Mouse (Mus musculus) thymus, adult 2 months (tissue): ENCODE data around the gene 1190005I06Rik. TPM values are rescaled to one million over a fixed set of nuclear protein-coding genes. Genes with fewer than 3 reads are reported as not detected.

Experiments
- DNase-seq: peaks from one replicate; pipeline ENCODE4 v3.0.0; 2021
- H3K27ac ChIP-seq: fragments of 200-500 bp; 2 replicates; pipeline ENCODE4 v1.5.1; 2012; ENCODE audit warnings: low read length, control low read depth; ENCODE audit not compliant: control insufficient read depth, insufficient read depth
- H3K27me3 ChIP-seq: fragments of 200-500 bp; 2 replicates; pipeline ENCODE4 v1.6.1; 2012; ENCODE audit warnings: mild to moderate bottlenecking, low read length, moderate library complexity, mixed read lengths; ENCODE audit not compliant: control insufficient read depth, insufficient read depth
- H3K36me3 ChIP-seq: fragments of 200-500 bp; 2 replicates; pipeline ENCODE4 v1.6.1; 2012; ENCODE audit warnings: mild to moderate bottlenecking, low read length, moderate library complexity; ENCODE audit not compliant: control insufficient read depth, insufficient read depth
- H3K4me1 ChIP-seq: fragments of 200-500 bp; replicated peaks from 2 replicates; pipeline ENCODE4 v1.6.1; 2012; ENCODE audit warnings: low read length; ENCODE audit not compliant: control insufficient read depth, insufficient read depth
- H3K4me3 ChIP-seq: fragments of 200-500 bp; 2 replicates; pipeline ENCODE4 v1.5.1; 2012; ENCODE audit warnings: mild to moderate bottlenecking, low read length, control low read depth, moderate library complexity; ENCODE audit not compliant: control insufficient read depth, insufficient read depth
- CTCF ChIP-seq: fragments of 200-500 bp; IDR thresholded peaks from 2 replicates; pipeline ENCODE4 v1.5.1; 2012; ENCODE audit warnings: mild to moderate bottlenecking, control low read depth, low read length, moderate library complexity, borderline replicate concordance; ENCODE audit not compliant: control insufficient read depth, poor library complexity, insufficient read depth; ENCODE audit errors: extremely low read depth
- POLR2A ChIP-seq: fragments of 200-500 bp; IDR thresholded peaks from 2 replicates; pipeline ENCODE4 v1.6.1; 2012; ENCODE audit warnings: mild to moderate bottlenecking, low read length, control low read depth, moderate library complexity; ENCODE audit not compliant: control insufficient read depth, poor library complexity, insufficient read depth; ENCODE audit errors: extremely low read depth
- WGBS: fragments of 180-500 bp; shearing (Covaris S2); methylation state at CpG from one replicate; pipeline ENCODE4 v1.1.7; 2018; 5-methylcytosine and 5-hydroxymethylcytosine counted together
- polyA plus RNA-seq: library from polyadenylated mRNA; depleted of rRNA; stranded (reverse); fragments of >200 nt; gene quantifications from 2 replicates; pipeline ENCODE4 v1.2.3, GENCODE M21; 2012

Gene 1190005I06Rik
- polyA plus RNA-seq, 1 experiment = 5.6 TPM

DNA sequence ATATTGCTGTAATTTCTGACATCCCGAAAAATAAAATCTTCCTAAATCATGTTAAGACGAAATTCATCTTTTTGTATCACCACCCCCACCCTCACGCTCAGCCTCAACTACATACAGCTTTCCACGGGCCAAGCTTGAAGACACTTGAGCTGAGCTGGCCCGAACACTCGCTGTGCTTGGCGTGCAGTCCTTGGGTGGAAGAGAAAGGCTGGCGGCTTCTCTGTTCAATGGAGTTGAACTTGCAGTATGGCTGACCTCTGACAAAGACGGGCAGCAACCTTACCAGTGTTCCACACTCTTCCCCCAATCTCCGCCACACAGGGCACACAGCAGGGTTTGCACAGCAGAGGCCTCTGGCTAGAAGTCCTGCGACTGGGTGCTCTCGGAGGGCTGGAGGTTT is 66.1 kb downstream of the 1190005I06Rik start:
- Histone ChIP-seq H3K27me3 (no peaks in the 10 kb centered on the region), H3K36me3 (peaks cover 40% of the 10 kb centered on the region), H3K4me1 (peaks cover 6% of the 10 kb centered on the region), H3K4me3 (no peak overlapping the region), H3K27ac (no peak overlapping the region)
- 95% methylated on average over 12 of the region's 12 CpGs for WGBS
- DNase-seq = no peak
- no peak for TF ChIP-seq POLR2A
- no peak for TF ChIP-seq CTCF

DNA sequence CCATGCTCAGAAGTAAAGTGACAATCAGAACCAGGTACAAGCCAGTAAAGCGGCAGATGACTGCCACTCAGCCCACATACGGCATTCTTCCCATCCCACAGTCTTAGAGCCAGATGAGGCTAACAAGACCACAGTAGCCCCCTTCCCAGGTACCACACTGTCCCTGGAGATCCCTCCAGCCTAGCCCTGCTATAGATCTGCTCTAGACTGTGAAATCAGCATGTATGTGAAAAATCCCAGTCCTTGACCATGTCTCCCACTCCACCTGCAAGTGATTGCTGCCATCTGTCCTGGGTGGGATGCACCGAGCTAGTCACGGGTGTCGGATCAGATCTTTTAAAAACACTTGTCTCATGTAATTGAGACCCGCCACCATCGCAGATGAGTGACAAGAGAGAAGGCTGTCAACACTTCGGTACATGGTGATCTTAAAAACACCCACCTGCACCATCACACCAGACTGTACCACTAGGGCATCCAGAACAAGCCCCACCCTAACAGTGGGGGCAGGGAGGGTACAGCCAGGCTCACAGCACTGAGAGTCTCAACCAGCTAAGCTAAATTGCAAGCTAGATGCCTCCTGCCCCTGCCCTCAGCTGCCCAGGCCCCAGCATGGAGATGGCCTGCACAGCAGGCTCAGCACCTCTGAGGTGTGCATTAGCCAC is 67.0 kb downstream of the 1190005I06Rik start:
- 96% methylated on average over 8 of the region's 8 CpGs for WGBS

DNA sequence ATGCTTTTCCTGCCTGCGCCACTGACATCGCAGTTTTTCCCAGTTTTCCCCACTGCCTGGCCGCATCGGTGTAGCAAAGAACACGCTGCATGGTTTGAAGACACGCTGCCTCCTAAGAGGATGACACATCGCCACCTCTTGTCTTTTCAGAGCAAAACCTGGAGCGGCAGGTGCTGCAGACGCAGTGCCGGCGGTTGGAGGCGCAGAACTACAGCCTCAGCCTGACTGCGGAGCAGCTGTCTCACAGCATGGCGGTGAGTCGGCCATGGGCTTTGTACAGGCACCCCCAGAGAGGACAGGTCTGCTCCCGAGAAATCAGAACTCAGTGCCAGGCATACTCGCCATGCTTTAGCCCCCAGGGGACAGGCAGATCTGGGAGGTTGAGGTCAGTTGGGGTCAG is 69.6 kb downstream of the 1190005I06Rik start:
- H3K4me1 ChIP-seq = no peaks in the 10 kb centered on the region
- peaks cover 76% of the 10 kb centered on the region for H3K36me3 ChIP-seq
- H3K4me3 ChIP-seq = no peak overlapping the region
- H3K27me3 ChIP-seq = no peaks in the 10 kb centered on the region
- no peak for DNase-seq
- TF ChIP-seq POLR2A (no peak), CTCF (no peak)
- 98% methylated on average over 17 of the region's 17 CpGs for WGBS
- H3K27ac ChIP-seq = no peak overlapping the region

More for the DNA sequence above, 67.0 kb downstream of the 1190005I06Rik start:
- no peaks in the 10 kb centered on the region for H3K4me1 ChIP-seq
- H3K27me3 ChIP-seq = no peaks in the 10 kb centered on the region
- TF ChIP-seq POLR2A = no peak
- TF ChIP-seq CTCF = no peak
- peaks cover 49% of the 10 kb centered on the region for H3K36me3 ChIP-seq
- no peak overlapping the region for H3K4me3 ChIP-seq
- H3K27ac ChIP-seq = no peak overlapping the region
- DNase-seq = no peak

DNA sequence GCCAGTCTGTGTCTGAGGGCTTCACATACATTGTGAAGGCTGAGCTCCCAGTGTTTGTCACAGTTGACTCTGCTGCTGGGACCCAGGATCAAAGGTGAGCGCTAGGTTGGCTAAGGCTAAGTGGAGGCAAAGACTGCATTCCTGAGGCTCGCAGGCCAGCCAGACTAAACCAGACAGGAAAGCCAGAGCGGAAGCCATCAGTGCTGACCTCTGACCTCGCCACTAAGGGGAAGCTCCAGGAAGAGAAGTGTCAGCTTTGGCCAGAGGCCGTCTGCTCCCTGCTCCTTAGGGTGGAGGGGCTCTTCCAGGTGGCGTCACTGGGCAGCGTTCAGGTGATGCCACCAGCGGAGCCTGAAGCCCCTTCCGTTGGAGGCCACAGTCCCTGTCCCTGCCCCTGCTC is 71.6 kb downstream of the 1190005I06Rik start:
- Histone ChIP-seq H3K4me1 (peaks cover 6% of the 10 kb centered on the region), H3K27ac (no peak overlapping the region), H3K36me3 (peaks cover 96% of the 10 kb centered on the region), H3K27me3 (no peaks in the 10 kb centered on the region), H3K4me3 (no peak overlapping the region)
- WGBS = 94% methylated on average over 9 of the region's 9 CpGs
- DNase-seq = no peak
- TF ChIP-seq CTCF (no peak), POLR2A (no peak)

DNA sequence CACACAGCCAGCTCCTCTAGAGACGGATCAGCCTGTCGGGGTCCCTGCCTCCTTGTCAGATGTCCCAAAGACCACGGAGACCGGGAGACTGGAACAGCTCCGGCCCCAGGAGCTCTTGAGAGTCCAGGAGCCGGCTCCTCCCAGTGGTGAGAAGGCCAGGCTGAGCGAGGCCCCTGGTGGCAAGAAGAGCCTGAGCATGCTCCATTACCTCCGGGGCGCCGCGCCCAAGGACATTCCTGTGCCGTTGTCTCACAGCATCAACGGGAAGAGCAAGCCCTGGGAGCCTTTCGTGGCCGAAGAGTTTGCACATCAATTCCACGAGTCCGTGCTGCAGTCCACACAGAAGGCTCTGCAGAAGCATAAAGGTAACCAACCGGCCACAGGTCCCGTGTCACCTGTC is 72.5 kb downstream of the 1190005I06Rik start:
- DNase-seq = no peak
- TF ChIP-seq CTCF (no peak), POLR2A (no peak)
- WGBS = 94% methylated on average over 19 of the region's 19 CpGs
- Histone ChIP-seq H3K4me1 (peaks cover 6% of the 10 kb centered on the region), H3K4me3 (no peak overlapping the region), H3K36me3 (peaks cover 97% of the 10 kb centered on the region), H3K27me3 (no peaks in the 10 kb centered on the region), H3K27ac (no peak overlapping the region)

DNA sequence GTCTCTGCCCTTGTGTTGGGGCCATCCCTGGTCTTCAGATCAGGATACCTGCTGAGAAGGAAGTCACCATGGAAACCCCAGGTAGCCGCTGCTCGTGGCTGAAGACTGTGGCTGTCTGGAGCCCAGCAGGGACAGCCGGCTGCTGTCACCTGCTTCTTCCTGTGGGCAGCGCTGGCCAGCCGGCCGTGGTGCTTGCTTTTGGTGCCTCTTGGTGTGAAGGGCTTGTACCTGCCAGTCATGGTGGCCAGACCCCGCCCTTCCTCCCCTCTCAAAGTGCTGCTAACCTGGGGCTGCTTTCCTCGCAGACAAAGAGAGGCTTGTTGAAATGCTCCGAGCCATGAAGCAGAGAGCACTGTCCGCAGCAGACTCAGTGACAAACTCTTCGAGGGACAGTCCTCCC is 73.6 kb downstream of the 1190005I06Rik start:
- H3K27ac ChIP-seq = no peak overlapping the region
- WGBS = 91% methylated on average over 11 of the region's 11 CpGs
- H3K27me3 ChIP-seq = no peaks in the 10 kb centered on the region
- TF ChIP-seq POLR2A = no peak
- no peak for TF ChIP-seq CTCF
- H3K4me3 ChIP-seq = no peak overlapping the region
- no peak for DNase-seq
- H3K36me3 ChIP-seq = peaks cover 99% of the 10 kb centered on the region
- peaks cover 6% of the 10 kb centered on the region for H3K4me1 ChIP-seq
